Mouse (Mus musculus) forebrain, embryonic 15.5 days (tissue): ENCODE data around the gene Olfr459. TPM values are rescaled to one million over a fixed set of nuclear protein-coding genes. Genes with fewer than 3 reads are reported as not detected.

ENCODE experiments used
- ATAC-seq: fragments of 200-750 bp; cut with Nextera tagmentation; replicated peaks from 2 replicates; pipeline ENCODE4 v1.8.0; 2017; ENCODE audit warnings: mild to moderate bottlenecking, moderate TSS enrichment, moderate library complexity
- H3K27ac ChIP-seq: fragments of 300-500 bp; sonication (generic); replicated peaks from 2 replicates; pipeline ENCODE4 v1.5.1; 2015; ENCODE audit warnings: mild to moderate bottlenecking, inconsistent platforms
- H3K27me3 ChIP-seq: fragments of 300-500 bp; sonication (generic); 2 replicates; pipeline ENCODE4 v1.6.1; 2015; ENCODE audit warnings: inconsistent platforms
- H3K36me3 ChIP-seq: fragments of 300-500 bp; sonication (generic); 2 replicates; pipeline ENCODE4 v1.6.1; 2015; ENCODE audit warnings: mild to moderate bottlenecking, inconsistent platforms
- H3K4me1 ChIP-seq: fragments of 300-500 bp; sonication (generic); 2 replicates; pipeline ENCODE4 v1.6.1; 2015; ENCODE audit warnings: inconsistent platforms
- H3K4me2 ChIP-seq: fragments of 300-500 bp; sonication (generic); replicated peaks from 2 replicates; pipeline ENCODE4 v1.6.1; 2015; ENCODE audit warnings: mild to moderate bottlenecking, inconsistent platforms
- H3K4me3 ChIP-seq: fragments of 300-500 bp; sonication (generic); 2 replicates; pipeline ENCODE4 v1.5.1; 2015; ENCODE audit warnings: mild to moderate bottlenecking, inconsistent platforms
- H3K9ac ChIP-seq: fragments of 300-500 bp; sonication (generic); replicated peaks from 2 replicates; pipeline ENCODE4 v1.6.1; 2015; ENCODE audit warnings: mild to moderate bottlenecking, inconsistent platforms
- H3K9me3 ChIP-seq: fragments of 300-500 bp; sonication (generic); 2 replicates; pipeline ENCODE4 v1.6.1; 2016; ENCODE audit warnings: inconsistent platforms
- WGBS: fragments of 180-500 bp; shearing (Covaris S2); methylation state at CpG from one replicate; pipeline ENCODE4 v1.1.7; 2015; ENCODE audit warnings: mixed read lengths; 5-methylcytosine and 5-hydroxymethylcytosine counted together
- polyA plus RNA-seq: library from polyadenylated mRNA; unstranded; fragments of >200 nt; fragmentation: Nextera tagmentation; extraction: Ambion mirVana; gene quantifications from 2 replicates; pipeline ENCODE4 v1.2.1, GENCODE M21; 2015

The Olfr459 gene
- polyA plus RNA-seq, 1 experiment from 2014 or later, result not detected

DNA sequence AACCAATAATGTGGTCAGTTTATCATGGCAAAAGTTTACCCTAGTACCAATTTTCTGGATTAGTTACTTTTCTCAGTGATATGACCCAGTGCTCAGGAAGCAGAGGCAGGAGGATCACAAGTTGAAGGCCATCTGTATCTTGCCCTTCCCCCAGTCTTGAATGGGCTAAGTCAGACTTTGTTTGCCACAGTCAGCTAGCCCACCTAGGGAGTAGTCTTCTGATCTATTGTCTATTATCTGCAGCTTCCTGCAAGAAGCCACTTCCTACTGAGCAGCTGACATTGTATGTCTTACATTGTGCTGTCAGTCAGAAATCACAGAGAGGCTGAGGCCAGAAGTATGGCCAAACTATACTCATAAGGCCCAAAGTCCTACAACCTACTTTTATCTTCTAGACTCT lies 33.9 kb downstream of the Olfr459 start:
- no peak overlapping the region for H3K9ac ChIP-seq
- H3K9me3 ChIP-seq, result no peaks in the 10 kb centered on the region
- H3K4me3 ChIP-seq, result no peak overlapping the region
- no peak for ATAC-seq
- H3K27me3 ChIP-seq, result no peaks in the 10 kb centered on the region
- H3K4me2 ChIP-seq, result no peak overlapping the region
- no peak overlapping the region for H3K27ac ChIP-seq
- H3K36me3 ChIP-seq, result no peaks in the 10 kb centered on the region
- H3K4me1 ChIP-seq, result no peaks in the 10 kb centered on the region

DNA sequence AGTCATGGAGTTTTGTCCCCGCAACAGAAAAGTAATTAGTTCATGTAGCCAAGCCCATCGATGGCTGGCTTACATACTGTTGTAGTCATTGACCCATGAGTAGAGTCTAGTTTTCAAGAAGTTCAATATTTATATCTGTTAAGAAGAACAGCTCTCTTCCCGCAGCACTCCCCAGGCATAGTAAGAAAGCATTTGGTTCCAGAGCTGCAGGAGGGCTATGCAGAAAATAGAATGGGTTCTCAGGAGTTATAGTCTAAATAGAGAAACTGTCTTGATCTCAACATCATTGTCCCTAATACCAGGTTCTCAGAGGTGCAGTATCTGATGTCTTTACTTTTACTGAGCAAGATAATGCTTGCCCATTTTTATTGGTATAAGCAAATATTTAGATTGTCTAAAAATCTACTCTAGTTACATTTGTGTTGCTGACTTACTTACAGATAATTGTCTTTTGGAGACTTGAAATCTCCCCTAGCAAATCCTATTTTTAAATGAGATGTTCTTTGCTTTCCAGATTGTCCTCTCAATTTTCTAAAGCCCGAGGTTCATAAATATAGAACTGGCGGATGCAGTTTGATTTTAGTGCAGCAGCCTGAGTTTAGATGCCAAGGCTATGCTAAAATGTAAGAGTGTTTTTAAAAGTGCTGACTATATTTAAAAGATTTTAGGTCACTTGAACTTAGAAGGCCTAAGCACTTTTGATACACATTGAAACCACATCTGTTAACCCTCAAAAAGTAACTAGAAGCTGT lies 40.1 kb downstream of the Olfr459 start:
- Histone ChIP-seq H3K36me3 (no peaks in the 10 kb centered on the region), H3K9ac (no peak overlapping the region), H3K4me2 (no peak overlapping the region), H3K27me3 (no peaks in the 10 kb centered on the region), H3K9me3 (no peaks in the 10 kb centered on the region), H3K4me3 (no peak overlapping the region), H3K4me1 (no peaks in the 10 kb centered on the region), H3K27ac (no peak overlapping the region)
- ATAC-seq, result no peak
- 91% methylated on average over 5 of the region's 5 CpGs for WGBS

DNA sequence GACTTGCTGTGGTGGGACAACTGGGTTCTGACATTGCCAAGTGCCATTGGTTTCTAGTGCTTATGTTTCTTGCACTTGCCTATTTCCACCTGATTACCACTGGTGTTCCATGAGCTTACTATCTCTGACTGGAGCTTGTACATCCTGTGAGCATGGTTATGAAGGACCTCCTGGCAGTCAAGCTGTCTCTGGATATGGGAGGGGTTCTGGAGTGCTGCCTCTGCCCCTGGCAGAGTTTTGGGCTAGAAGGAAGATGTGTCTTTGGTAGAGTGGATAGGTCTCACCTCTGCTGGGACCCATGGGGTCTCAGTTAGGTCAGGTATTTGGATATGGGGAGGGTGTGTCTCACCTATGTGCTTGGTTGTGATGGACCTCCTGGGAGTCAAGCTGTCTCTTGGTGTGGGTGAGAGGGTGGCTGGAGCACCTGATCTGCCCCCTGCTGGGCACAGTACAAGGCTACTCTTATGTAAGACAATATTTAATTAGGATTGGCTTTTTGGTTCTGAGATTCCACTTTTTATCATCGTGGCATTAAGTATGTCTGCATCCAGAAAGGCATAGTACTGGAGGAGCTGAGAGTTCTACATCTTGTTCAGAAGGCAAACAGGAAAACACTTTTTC lies 46.9 kb downstream of the Olfr459 start:
- Histone ChIP-seq H3K9ac (no peak overlapping the region), H3K4me3 (no peak overlapping the region), H3K4me2 (no peak overlapping the region), H3K27ac (no peak overlapping the region), H3K27me3 (no peaks in the 10 kb centered on the region), H3K36me3 (no peaks in the 10 kb centered on the region), H3K9me3 (no peaks in the 10 kb centered on the region), H3K4me1 (no peaks in the 10 kb centered on the region)
- WGBS, result 81% methylated on average over 1 of the region's 1 CpGs
- no peak for ATAC-seq

DNA sequence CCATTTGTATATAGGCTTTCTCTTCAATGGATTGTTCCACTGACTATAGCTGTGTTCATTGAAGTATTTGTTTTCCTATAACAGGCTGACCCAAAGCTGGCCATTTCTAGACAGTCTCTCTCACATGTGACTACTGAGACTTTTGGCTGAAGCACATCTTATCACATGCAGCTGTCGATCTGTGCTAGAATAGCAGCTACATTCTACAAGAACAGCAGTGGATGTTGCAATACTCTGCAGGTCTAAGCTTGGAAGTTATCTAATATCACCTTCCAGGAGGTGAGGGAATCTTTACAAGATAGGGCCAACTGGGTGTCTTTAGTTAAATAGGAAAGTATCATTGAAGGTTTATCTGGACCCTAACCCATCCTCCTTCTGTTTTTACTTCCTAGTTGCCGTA lies 53.5 kb downstream of the Olfr459 start:
- no peak overlapping the region for H3K4me2 ChIP-seq
- no peak overlapping the region for H3K27ac ChIP-seq
- no peaks in the 10 kb centered on the region for H3K36me3 ChIP-seq
- no peak for ATAC-seq
- H3K4me3 ChIP-seq, result no peak overlapping the region
- H3K9ac ChIP-seq, result no peak overlapping the region
- WGBS, result 94% methylated on average over 2 of the region's 2 CpGs
- H3K27me3 ChIP-seq, result no peaks in the 10 kb centered on the region
- H3K4me1 ChIP-seq, result no peaks in the 10 kb centered on the region
- no peaks in the 10 kb centered on the region for H3K9me3 ChIP-seq

Other genes starting within 250 kb of the Olfr459 start
- gene Ephb6, start 169.7 kb downstream of the Olfr459 start, polyA plus RNA-seq, result 33.2 and 34.6 TPM in 2 replicates
- 0.46 and 0.52 TPM in 2 replicates for gene Trpv6, start 138.8 kb downstream of the Olfr459 start, polyA plus RNA-seq
- not detected in 2 replicates for gene Trpv5, start 94.4 kb downstream of the Olfr459 start, polyA plus RNA-seq
- not detected in 2 replicates for gene Llcfc1, start 90.7 kb downstream of the Olfr459 start, polyA plus RNA-seq
- 0.19 and 0.50 TPM in 2 replicates for gene Kel, start 70.8 kb downstream of the Olfr459 start, polyA plus RNA-seq
- gene Pip, start 72.4 kb upstream of the Olfr459 start, polyA plus RNA-seq, result not detected in 2 replicates
- gene Sval2, start 77.8 kb upstream of the Olfr459 start, polyA plus RNA-seq, result not detected in 2 replicates
- gene Sval1, start 176.5 kb upstream of the Olfr459 start, polyA plus RNA-seq, result not detected in 2 replicates
- gene Sval3, start 193.0 kb upstream of the Olfr459 start, polyA plus RNA-seq, result not detected in 2 replicates